Mouse (Mus musculus) adrenal gland (tissue): ENCODE measurements around the gene Mtrf1.
"Not testable (repeated sequence)": the region's sequence is repeated elsewhere in the genome, so short reads cannot be mapped to it uniquely, and the experiment has no call there.

Source experiments
- intact Hi-C: fragments of 180-260 bp; cut with DNase I; formaldehyde crosslinking; loops from one replicate; pipeline ENCODE4 v1.15.1; 2025

The Mtrf1 gene

GRCm38 (mm10) chr14:79441441-79441840 is 43.9 kb downstream of the Mtrf1 start:
- intact Hi-C loops = no loop called here

- intact Hi-C loops = no loop called here
Measured at GRCm38 (mm10) chr14:79444601-79445000, 47.0 kb downstream of the Mtrf1 start.

GRCm38 (mm10) chr14:79445055-79445620 is 47.6 kb downstream of the Mtrf1 start:
- intact Hi-C loops = no loop called here

- intact Hi-C loops = not testable (repeated sequence)
Measured at GRCm38 (mm10) chr14:79451681-79452590, 54.4 kb downstream of the Mtrf1 start, which contains the start of gene Kbtbd6. Kbtbd6 (plus strand) TSS chr14:79451835.

- intact Hi-C loops = not testable (repeated sequence)
Measured at GRCm38 (mm10) chr14:79452591-79452934, 55.0 kb downstream of the Mtrf1 start.

- intact Hi-C loops = loop anchor here (10.0 kb wide), 1 partner anchor 336 kb away; no protein-coding TSS in a partner anchor
Measured at GRCm38 (mm10) chr14:79460401-79460800, 62.8 kb downstream of the Mtrf1 start.

GRCm38 (mm10) chr14:79460988-79461387 is 63.4 kb downstream of the Mtrf1 start:
- intact Hi-C loops = loop anchor here (10.0 kb wide), 1 partner anchor 336 kb away; no protein-coding TSS in a partner anchor

- intact Hi-C loops = loop anchor here (2.0 to 10.0 kb wide), 2 partner anchors 71 to 341 kb away; no protein-coding TSS in a partner anchor
Measured at GRCm38 (mm10) chr14:79465623-79466022, 68.1 kb downstream of the Mtrf1 start.

GRCm38 (mm10) chr14:79467621-79468020 is 70.0 kb downstream of the Mtrf1 start:
- intact Hi-C loops = loop anchor here (2.0 to 10.0 kb wide), 2 partner anchors 73 to 343 kb away; no protein-coding TSS in a partner anchor
